Mouse (Mus musculus): ENCODE measurements around the gene Gramd4. TPM values are rescaled to one million over a fixed set of nuclear protein-coding genes. Genes with fewer than 3 reads are reported as not detected.
"Not testable (repeated sequence)": the region's sequence is repeated elsewhere in the genome, so short reads cannot be mapped to it uniquely, and the experiment has no call there.

Gene Gramd4
- polyA plus RNA-seq, 1 experiment from 2014 or later, result 15.1 TPM

DNA sequence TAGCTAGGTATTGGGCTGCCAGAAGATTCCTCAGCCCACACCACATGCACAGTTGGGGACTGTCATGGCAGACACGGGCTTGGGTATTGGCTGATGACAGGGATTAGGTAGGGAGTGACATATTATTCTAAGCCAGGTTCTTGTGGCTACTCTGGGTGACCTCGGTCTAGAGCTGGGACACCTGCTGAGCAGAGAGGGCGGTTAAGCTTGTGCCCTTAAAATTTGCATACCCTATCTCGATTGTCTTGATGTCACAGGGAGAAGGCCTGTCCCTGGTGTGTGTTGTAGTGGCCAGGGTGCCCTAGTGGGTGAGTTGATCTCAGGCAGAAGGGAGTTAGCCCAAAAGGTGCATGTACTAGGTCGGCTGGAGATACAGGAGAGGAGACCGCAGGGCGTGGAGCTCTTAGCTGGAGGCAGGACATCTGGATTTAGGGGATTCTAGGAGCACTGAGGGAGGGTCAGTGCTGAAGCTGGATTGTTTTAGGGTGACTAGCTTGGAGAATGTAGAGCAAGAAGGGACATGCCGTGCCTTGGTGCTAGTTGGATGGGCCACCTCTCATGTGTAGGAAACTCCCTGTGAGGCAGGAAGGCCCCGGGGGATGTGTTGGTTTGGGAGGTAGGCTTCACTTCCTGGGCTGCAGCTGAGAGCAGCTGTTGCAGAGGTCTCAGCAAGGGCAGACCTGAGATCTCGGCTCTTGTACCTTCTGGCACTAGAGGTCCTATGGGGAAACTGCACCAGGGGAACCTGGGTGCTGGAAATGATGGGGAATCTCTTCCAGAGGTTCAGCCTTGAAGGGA, 37.0 kb downstream of the Gramd4 start:
- no peak overlapping the region for H3K9ac ChIP-seq
- H3K36me3 ChIP-seq, result peaks cover 62% of the 10 kb centered on the region
- H3K4me2 ChIP-seq, result no peak overlapping the region
- no peaks in the 10 kb centered on the region for H3K27me3 ChIP-seq (replicated peaks)
- H3K27ac ChIP-seq, result no peak overlapping the region
- no peak for ATAC-seq
- no peaks in the 10 kb centered on the region for H3K9me3 ChIP-seq (replicated peaks)
- no peak overlapping the region for H3K4me3 ChIP-seq
- H3K4me1 ChIP-seq, result peaks cover 34% of the 10 kb centered on the region
- 74% methylated on average over 10 of the region's 10 CpGs for WGBS (ENCODE audit: insufficient replicate concordance)

DNA sequence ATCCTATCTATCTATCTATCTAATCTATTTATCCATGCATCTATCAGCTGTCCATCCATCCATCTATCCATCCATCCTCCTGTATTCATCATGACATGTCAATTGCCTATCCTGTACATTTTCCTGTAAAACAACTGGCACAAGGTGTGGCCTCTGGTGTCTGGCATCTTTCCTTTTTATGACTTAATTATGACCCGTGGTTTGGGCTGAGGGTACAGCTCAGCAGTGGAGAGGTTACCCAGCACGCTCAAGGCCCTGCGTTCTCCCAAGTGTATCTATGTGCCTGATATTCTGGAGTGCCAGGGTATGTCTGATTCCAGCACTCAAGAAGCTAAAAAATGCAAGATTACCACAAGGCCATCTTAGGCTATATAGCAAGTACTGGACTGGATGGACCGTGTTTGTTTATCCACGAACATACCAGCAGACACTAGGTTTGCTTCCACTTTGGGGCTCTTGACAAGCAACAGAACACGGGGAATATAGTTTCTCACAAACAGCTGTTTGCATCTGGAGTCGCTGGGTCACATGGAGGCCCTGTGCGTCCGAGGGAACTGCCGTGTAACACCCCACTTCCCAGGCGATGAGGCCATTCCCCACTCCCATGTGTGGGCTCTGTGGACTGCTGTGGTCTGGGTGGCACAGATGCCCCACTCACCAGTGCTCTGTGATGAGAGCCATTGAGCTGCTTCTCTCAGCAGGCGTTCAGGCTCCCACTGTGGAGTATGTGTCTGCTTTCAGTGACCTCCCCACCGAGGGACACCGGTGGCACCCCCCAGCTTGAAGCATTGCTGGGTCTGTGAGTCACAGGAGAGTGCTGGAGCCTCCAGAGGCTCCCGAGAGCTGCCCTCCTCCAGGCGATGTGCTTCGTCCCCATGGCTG, 38.5 kb downstream of the Gramd4 start:
- Histone ChIP-seq H3K36me3 (peaks cover 70% of the 10 kb centered on the region), H3K27me3 (replicated peaks) (no peaks in the 10 kb centered on the region), H3K9me3 (replicated peaks) (no peaks in the 10 kb centered on the region), H3K4me1 (peaks cover 21% of the 10 kb centered on the region), H3K27ac (0 out of 2 replicates have a peak overlapping the region, but pooled peaks have one; percentile 3), H3K4me2 (no peak overlapping the region), H3K9ac (no peak overlapping the region), H3K4me3 (no peak overlapping the region)
- ATAC-seq, result no peak
- WGBS (ENCODE audit: insufficient replicate concordance), result 83% methylated on average over 17 of the region's 17 CpGs

DNA sequence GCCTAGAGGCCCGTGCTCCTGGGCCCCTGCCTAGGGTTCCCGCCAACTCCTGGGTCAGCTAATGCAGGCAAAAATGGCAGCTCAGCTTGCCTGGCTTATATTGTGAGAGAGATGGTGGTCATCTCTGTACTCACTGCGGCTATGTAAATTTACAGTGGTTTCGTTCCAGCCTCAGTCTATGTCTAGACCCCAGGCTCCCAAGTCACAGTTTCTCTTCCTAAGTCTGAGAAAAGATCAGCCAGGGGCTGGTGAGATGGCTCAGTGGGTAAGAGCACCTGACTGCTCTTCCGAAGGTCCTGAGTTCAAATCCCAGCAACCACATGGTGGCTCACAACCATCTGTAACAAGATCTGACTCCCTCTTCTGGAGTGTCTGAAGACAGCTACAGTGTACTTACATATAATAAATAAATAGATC, 39.1 kb downstream of the Gramd4 start:
- not testable (repeated sequence) for H3K27ac ChIP-seq; H3K4me2 ChIP-seq; ATAC-seq; H3K9ac ChIP-seq; H3K4me3 ChIP-seq; H3K27me3 ChIP-seq (replicated peaks); H3K9me3 ChIP-seq (replicated peaks)
- WGBS (ENCODE audit: insufficient replicate concordance), result 91% methylated on average over 5 of the region's 5 CpGs
- Histone ChIP-seq H3K4me1 (peaks cover 20% of the 10 kb centered on the region), H3K36me3 (peaks cover 70% of the 10 kb centered on the region)

DNA sequence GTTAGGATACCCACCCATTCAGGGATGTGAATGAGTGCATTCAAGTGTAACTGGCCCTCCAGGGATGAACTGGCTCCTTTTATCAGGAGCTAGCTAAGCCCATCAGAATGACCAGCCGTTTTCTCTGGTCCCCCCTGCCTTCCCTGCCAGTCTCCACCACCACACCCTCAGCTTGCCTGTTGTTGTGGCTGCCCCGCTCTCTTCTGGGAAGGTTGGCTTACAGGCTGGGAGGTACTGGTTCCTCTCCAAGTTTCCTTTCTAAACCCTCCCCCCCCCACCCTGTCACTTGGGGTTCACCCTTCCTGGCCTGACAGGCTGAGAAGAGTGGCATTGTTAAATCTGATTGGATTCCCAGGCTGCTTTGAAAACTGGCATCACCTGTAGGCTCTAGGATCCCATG, 40.4 kb downstream of the Gramd4 start:
- H3K4me1 ChIP-seq, result peaks cover 19% of the 10 kb centered on the region
- no peak overlapping the region for H3K4me3 ChIP-seq
- H3K9ac ChIP-seq, result no peak overlapping the region
- H3K27ac ChIP-seq, result no peak overlapping the region
- ATAC-seq, result no peak
- no peaks in the 10 kb centered on the region for H3K27me3 ChIP-seq (replicated peaks)
- H3K9me3 ChIP-seq (replicated peaks), result no peaks in the 10 kb centered on the region
- WGBS (ENCODE audit: insufficient replicate concordance), result 65% methylated on average over 2 of the region's 2 CpGs
- H3K4me2 ChIP-seq, result no peak overlapping the region
- H3K36me3 ChIP-seq, result peaks cover 66% of the 10 kb centered on the region

DNA sequence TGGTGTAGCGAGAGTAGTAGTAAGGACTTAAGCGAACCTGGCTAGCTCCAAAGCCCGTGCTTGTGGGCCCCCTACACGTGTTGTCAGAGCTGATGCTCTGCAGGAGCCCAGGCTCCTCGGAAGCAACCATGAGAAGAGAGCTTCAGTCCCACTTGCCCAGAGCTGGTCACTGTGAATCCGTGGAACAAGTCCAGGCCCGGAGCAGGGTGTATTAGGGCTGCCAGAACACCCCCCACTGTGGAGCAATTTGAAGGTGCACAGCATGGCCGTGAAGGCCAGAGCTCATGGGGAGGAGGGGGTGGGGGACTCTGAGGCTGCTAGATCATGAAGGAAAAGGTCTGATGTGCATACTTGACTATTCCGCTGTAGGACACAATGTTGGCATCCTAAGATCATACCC, 44.1 kb downstream of the Gramd4 start:
- no peak overlapping the region for H3K4me3 ChIP-seq
- no peaks in the 10 kb centered on the region for H3K27me3 ChIP-seq (replicated peaks)
- H3K9me3 ChIP-seq (replicated peaks), result no peaks in the 10 kb centered on the region
- 88% methylated on average over 9 of the region's 9 CpGs for WGBS (ENCODE audit: insufficient replicate concordance)
- no peak overlapping the region for H3K9ac ChIP-seq
- peaks cover 47% of the 10 kb centered on the region for H3K4me1 ChIP-seq
- no peak for ATAC-seq
- peaks cover 40% of the 10 kb centered on the region for H3K36me3 ChIP-seq
- H3K4me2 ChIP-seq, result no peak overlapping the region
- H3K27ac ChIP-seq, result 0 out of 2 replicates have a peak overlapping the region, but pooled peaks have one; percentile 4

DNA sequence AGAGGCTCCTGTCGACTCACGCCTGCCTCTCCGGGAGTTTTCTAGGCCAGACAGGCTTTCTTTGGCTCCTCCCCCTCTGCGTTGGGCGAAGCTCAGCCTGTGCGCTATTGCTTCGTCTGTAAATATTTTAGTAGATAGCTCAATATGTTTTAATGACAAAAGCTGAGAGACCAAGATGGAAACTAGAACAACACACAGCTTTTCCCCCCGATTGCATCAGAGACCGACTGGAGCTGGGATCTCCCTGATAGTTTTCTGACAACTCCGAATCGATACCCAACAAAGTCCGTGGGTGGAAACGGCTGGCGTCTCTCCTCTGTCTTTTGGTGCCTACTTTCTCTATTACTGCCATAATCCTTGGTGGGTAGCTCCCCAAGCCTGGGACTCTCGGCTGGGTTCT, 44.8 kb downstream of the Gramd4 start:
- H3K9me3 ChIP-seq (replicated peaks), result no peaks in the 10 kb centered on the region
- ATAC-seq, result no peak
- H3K4me1 ChIP-seq, result peaks cover 54% of the 10 kb centered on the region
- no peaks in the 10 kb centered on the region for H3K27me3 ChIP-seq (replicated peaks)
- peak overlapping the region; percentile 10; the same call in 1 of the 2 replicates for H3K27ac ChIP-seq
- H3K36me3 ChIP-seq, result peaks cover 40% of the 10 kb centered on the region
- no peak overlapping the region for H3K4me2 ChIP-seq
- no peak overlapping the region for H3K9ac ChIP-seq
- 89% methylated on average over 15 of the region's 15 CpGs for WGBS (ENCODE audit: insufficient replicate concordance)
- H3K4me3 ChIP-seq, result no peak overlapping the region

DNA sequence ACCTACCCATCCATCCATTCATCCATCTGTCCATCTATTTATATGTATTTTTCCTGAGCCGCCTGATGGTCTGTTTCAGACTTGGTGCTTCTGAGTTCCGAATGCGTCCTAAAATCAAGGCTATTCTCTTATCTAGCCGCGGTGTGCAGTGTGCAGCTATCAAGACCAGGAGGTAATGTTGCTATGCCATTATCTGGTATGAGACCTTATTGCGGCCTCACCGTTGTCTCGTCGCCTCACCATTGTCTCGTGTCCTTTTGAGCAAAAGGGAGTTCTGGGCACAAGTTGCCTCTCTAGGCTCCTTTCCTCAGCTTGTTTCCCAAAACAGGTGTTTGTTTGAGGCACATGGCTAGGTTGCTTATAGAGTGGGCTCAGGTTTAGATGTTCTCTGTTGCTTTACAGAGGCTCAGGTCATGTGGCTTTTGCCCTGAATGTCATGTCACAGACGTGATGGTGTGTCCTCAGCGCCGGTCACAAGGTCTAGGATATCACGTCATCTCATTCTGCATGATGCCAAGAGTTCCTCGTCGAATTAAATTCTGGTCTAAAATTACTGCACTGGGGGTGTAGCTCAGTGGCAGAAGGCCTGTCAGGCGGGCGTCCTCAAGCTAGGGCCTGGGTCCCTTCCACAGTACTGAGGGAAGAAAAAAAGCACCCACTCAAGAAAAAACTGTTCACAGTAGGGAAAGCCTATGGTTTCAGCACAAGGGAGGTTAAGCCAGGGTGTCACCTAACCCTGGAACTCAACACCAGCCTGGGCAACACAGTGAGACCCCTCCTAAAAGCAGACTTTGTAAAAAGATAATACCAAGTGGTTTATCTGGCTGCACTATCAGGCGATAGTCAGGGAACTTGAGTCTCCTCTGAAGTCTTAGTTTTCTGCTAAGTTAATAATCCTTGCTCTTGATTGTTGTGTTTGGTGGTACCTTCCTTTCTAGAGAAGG, 47.2 kb downstream of the Gramd4 start:
- 39% methylated on average over 19 of the region's 19 CpGs for WGBS (ENCODE audit: insufficient replicate concordance)
- Histone ChIP-seq H3K27me3 (replicated peaks) (no peaks in the 10 kb centered on the region), H3K4me2 (peak overlapping the region; percentile 60), H3K9ac (peak overlapping the region; percentile 66), H3K27ac (peak overlapping the region; percentile 98), H3K4me3 (peak overlapping the region; percentile 0; the same call in 1 of the 2 replicates), H3K36me3 (peaks cover 25% of the 10 kb centered on the region), H3K4me1 (peaks cover 74% of the 10 kb centered on the region), H3K9me3 (replicated peaks) (no peaks in the 10 kb centered on the region)
- ATAC-seq, result peak; percentile 88

DNA sequence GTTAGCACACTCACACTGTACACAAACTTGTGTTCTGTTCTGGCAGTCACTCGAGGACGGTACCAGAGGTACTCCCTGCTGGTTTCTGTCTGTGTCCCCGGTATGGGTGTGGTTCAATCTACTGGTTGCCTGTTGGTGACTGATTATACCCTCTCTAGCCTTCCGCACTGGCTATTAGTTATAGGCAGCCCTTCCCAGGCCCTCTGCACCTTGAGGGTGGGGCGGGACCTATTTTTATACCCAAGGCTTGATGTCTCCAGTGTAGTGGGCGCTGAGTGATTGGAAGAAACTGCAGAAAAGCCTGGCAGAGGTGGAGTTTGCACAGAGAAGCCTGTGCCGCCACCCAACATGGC, 47.8 kb downstream of the Gramd4 start:
- Histone ChIP-seq H3K9ac (peak overlapping the region; percentile 66), H3K27me3 (replicated peaks) (no peaks in the 10 kb centered on the region), H3K9me3 (replicated peaks) (no peaks in the 10 kb centered on the region), H3K4me1 (peaks cover 81% of the 10 kb centered on the region), H3K36me3 (peaks cover 23% of the 10 kb centered on the region), H3K4me3 (0 out of 2 replicates have a peak overlapping the region, but pooled peaks have one; percentile 0), H3K4me2 (peak overlapping the region; percentile 60), H3K27ac (peak overlapping the region; percentile 98)
- 19% methylated on average over 7 of the region's 7 CpGs for WGBS (ENCODE audit: insufficient replicate concordance)
- peak; percentile 96 for ATAC-seq

DNA sequence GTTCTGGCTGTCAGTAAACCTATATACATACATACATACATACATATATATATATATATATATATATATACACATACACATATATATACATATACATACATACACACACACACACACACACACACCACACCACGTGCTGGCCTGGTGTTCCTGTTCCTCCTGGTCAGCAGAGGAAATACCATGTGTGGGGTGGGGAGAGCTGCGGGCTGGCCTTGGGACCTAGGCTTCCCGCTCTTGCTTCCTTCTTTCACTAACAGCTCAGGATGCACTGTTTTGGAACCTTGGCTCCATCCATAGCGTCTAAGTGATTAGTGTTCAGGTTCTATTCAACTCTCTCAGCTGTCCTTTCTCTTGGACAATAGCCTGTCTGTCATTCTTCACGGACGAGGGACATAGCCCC, 48.3 kb downstream of the Gramd4 start:
- Histone ChIP-seq H3K27ac (peak overlapping the region; percentile 98), H3K9ac (peak overlapping the region; percentile 60), H3K9me3 (replicated peaks) (no peaks in the 10 kb centered on the region), H3K36me3 (peaks cover 19% of the 10 kb centered on the region), H3K27me3 (replicated peaks) (no peaks in the 10 kb centered on the region), H3K4me1 (peaks cover 85% of the 10 kb centered on the region), H3K4me3 (no peak overlapping the region), H3K4me2 (peak overlapping the region; percentile 60)
- WGBS (ENCODE audit: insufficient replicate concordance), result 51% methylated on average over 6 of the region's 6 CpGs
- no peak for ATAC-seq

DNA sequence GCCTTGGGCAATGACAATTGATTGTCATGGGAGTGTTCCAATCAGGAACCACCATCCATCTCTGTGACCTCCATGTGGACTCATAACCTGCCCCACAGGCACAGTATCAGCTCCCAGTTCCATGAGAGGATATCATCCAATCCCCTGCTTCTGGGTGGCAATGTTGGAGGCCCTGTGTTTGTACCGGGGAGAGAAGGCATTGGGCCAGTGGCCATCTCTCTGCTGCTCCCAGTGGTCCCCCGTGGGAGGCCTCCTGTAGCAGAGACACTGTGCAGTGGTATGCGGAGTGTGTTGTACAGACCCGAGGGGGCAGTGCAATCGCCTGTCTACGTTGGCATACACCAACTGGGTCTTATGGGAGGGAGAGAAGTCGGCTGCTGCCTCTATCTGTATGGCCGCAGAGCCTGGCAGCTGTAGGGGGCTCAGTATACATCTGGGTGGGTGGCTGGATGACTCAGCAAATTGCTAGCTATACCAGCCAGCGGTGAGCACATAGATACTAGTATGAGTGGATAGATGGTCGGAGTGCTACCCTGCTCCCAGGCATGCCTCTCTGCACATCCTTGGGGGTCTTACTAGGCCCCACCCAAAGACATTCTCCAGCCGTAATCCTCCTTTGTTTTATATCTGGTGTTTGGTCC, 50.5 kb downstream of the Gramd4 start:
- Histone ChIP-seq H3K4me1 (peaks cover 99% of the 10 kb centered on the region), H3K9ac (peak overlapping the region; percentile 60), H3K27ac (peak overlapping the region; percentile 98), H3K36me3 (0 out of 2 replicates have a peak, but pooled peaks cover 3% of the 10 kb centered on the region), H3K27me3 (replicated peaks) (no peaks in the 10 kb centered on the region), H3K4me2 (peak overlapping the region; percentile 60), H3K4me3 (no peak overlapping the region), H3K9me3 (replicated peaks) (no peaks in the 10 kb centered on the region)
- WGBS (ENCODE audit: insufficient replicate concordance), result 44% methylated on average over 11 of the region's 11 CpGs
- peak; percentile 51 for ATAC-seq

DNA sequence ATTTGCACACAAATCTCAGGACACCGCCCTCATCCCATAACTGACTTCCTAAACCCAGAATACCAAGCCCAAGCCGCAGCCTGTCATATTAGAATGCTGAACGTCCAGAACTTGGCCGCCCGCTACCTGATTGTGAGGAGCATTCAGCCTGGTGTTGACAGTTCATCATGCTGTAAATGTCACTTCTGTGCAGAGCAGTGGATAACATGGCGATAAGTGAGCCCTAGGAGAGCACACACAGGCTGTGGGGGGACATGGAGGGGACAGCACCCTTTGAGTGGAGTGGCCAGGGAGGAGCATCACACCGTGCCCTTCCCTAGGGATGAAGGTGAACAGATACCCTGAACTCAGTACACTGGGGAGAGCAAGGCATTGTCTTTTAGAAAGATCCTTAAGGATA, 51.8 kb downstream of the Gramd4 start:
- Histone ChIP-seq H3K27me3 (replicated peaks) (no peaks in the 10 kb centered on the region), H3K4me3 (no peak overlapping the region), H3K4me2 (no peak overlapping the region), H3K27ac (peak overlapping the region; percentile 98), H3K9me3 (replicated peaks) (no peaks in the 10 kb centered on the region), H3K4me1 (peaks cover 99% of the 10 kb centered on the region), H3K36me3 (0 out of 2 replicates have a peak, but pooled peaks cover 3% of the 10 kb centered on the region), H3K9ac (no peak overlapping the region)
- ATAC-seq, result no peak
- 80% methylated on average over 7 of the region's 7 CpGs for WGBS (ENCODE audit: insufficient replicate concordance)

Measured in liver, embryonic 12.5 days (tissue).